Comparison of ENCODE assay signal across 24 mouse cellular contexts in genomic region chr5:136738918-136739317, GRCm38 (mm10). TPM values are rescaled to one million over a fixed set of nuclear protein-coding genes. Genes with fewer than 3 reads are reported as not detected.
"Had no signal": no experiment of that assay in that cellular context is flagged by ENCODE, and none has a peak within 500 bp of the region (broad histone marks: within the 10 kb centered on the region; RNA-seq: fewer than 3 reads in every experiment).

No protein-coding gene starts in this region.

- ATAC-seq: liver, postnatal 0 days; midbrain, embryonic 13.5 days; midbrain, embryonic 15.5 days had no signal

- DNase-seq: liver, postnatal 0 days; lung, embryonic 14.5 days; lung, postnatal 10 days; lung, postnatal 4 days; right cerebral cortex, postnatal 25 days; right cerebral cortex, postnatal 4 days; spleen, adult 18-20 months; thymus, adult 18-20 months; thymus, postnatal 14 days; thymus, postnatal 36 days had no signal

- H3K4me2 ChIP-seq: liver, embryonic 15.5 days; lung, embryonic 14.5 days; midbrain, embryonic 11.5 days; midbrain, embryonic 13.5 days; midbrain, embryonic 15.5 days; neural tube, embryonic 12.5 days had no signal

- H3K27ac ChIP-seq: liver, embryonic 15.5 days; midbrain, embryonic 13.5 days; midbrain, embryonic 15.5 days; neural tube, embryonic 12.5 days had no signal

- H3K4me3 ChIP-seq: liver, embryonic 15.5 days; midbrain, embryonic 13.5 days; midbrain, embryonic 15.5 days; neural tube, embryonic 12.5 days had no signal

- H3K9ac ChIP-seq: liver, embryonic 15.5 days; liver, postnatal 0 days; lung, embryonic 14.5 days; midbrain, embryonic 13.5 days; midbrain, embryonic 15.5 days; neural tube, embryonic 12.5 days had no signal

- H3K36me3 ChIP-seq: liver, embryonic 15.5 days; midbrain, embryonic 13.5 days; midbrain, embryonic 15.5 days; neural tube, embryonic 12.5 days had no signal

- H3K4me1 ChIP-seq: liver, embryonic 15.5 days; midbrain, embryonic 13.5 days; midbrain, embryonic 15.5 days; neural tube, embryonic 12.5 days had no signal

- H3K9me3 ChIP-seq: liver, embryonic 15.5 days; midbrain, embryonic 13.5 days; midbrain, embryonic 15.5 days; neural tube, embryonic 12.5 days had no signal

- H3K27me3 ChIP-seq: liver, embryonic 15.5 days; midbrain, embryonic 13.5 days; midbrain, embryonic 15.5 days; neural tube, embryonic 12.5 days had no signal

RNA-seq across cellular contexts. Expression of gene Myl10, which starts 46.0 kb away (rescaled TPM):
- total RNA-seq: megakaryocyte, adult 5-6 weeks; midbrain, postnatal 0 days; monocyte, adult 5-6 weeks; neutrophil, adult 5-6 weeks had no signal
- polyA plus RNA-seq: liver, embryonic 15.5 days; liver, postnatal 0 days; lung, embryonic 14.5 days; lung, embryonic 16.5 days; midbrain, embryonic 11.5 days; midbrain, embryonic 13.5 days; midbrain, embryonic 15.5 days; midbrain, postnatal 0 days; neural tube, embryonic 12.5 days; neural tube, embryonic 14.5 days; small intestine, adult 2 months; stomach, embryonic 14.5 days; urinary bladder, adult 2 months had no signal
